Mouse (Mus musculus) intestine, postnatal 0 days (tissue): ENCODE measurements around the gene Cradd. TPM values are rescaled to one million over a fixed set of nuclear protein-coding genes. Genes with fewer than 3 reads are reported as not detected.

Experiments used
- ATAC-seq: fragments of 200-750 bp; cut with Nextera tagmentation; 2 replicates; pipeline ENCODE4 v1.8.0; 2017; ENCODE audit warnings: mild to moderate bottlenecking, moderate TSS enrichment, moderate library complexity
- H3K27ac ChIP-seq: fragments of 300-500 bp; sonication (generic); 2 replicates; pipeline ENCODE4 v1.5.1; 2014; ENCODE audit warnings: mild to moderate bottlenecking, low read depth, low read length, moderate library complexity
- H3K27me3 ChIP-seq: fragments of 300-500 bp; sonication (generic); replicated peaks from 2 replicates; pipeline ENCODE4 v1.6.1; 2014; ENCODE audit warnings: low read length, mixed read lengths; ENCODE audit not compliant: control insufficient read depth, insufficient read depth
- H3K36me3 ChIP-seq: fragments of 300-500 bp; sonication (generic); 2 replicates; pipeline ENCODE4 v1.6.1; 2014; ENCODE audit warnings: mild to moderate bottlenecking, moderate library complexity; ENCODE audit not compliant: control insufficient read depth, insufficient read depth
- H3K4me1 ChIP-seq: fragments of 300-500 bp; sonication (generic); replicated peaks from 2 replicates; pipeline ENCODE4 v1.6.1; 2014; ENCODE audit warnings: antibody characterized with exemption, low read length, mixed read lengths; ENCODE audit not compliant: control insufficient read depth, insufficient read depth
- H3K4me2 ChIP-seq: fragments of 300-500 bp; sonication (generic); replicated peaks from 2 replicates; pipeline ENCODE4 v1.6.1; 2014; ENCODE audit warnings: low read depth, mild to moderate bottlenecking, moderate library complexity
- H3K4me3 ChIP-seq: fragments of 300-500 bp; sonication (generic); 2 replicates; pipeline ENCODE4 v1.5.1; 2014; ENCODE audit warnings: low read depth, low read length
- H3K9ac ChIP-seq: fragments of 300-500 bp; sonication (generic); 2 replicates; pipeline ENCODE4 v1.6.1; 2014; ENCODE audit warnings: mild to moderate bottlenecking, low read depth, low read length
- H3K9me3 ChIP-seq: fragments of 300-500 bp; sonication (generic); 2 replicates; pipeline ENCODE4 v1.6.1; 2016; ENCODE audit warnings: mixed run types; ENCODE audit not compliant: control insufficient read depth
- CTCF ChIP-seq: sonication (generic); IDR thresholded peaks from 2 replicates; pipeline ENCODE4 v1.5.1; 2016; ENCODE audit warnings: low read depth, mild to moderate bottlenecking, control low read depth, antibody characterized with exemption, moderate library complexity
- WGBS: fragments of 180-500 bp; shearing (Covaris S2); extraction: QIAGEN DNeasy Blood & Tissue Kit; methylation state at CpG from one replicate; pipeline ENCODE4 v1.1.7; 2014; 5-methylcytosine and 5-hydroxymethylcytosine counted together
- polyA plus RNA-seq: library from polyadenylated mRNA; unstranded; fragments of >200 nt; fragmentation: Nextera tagmentation; extraction: Ambion mirVana; gene quantifications from 2 replicates; pipeline ENCODE4 v1.2.1, GENCODE M21; 2015

The Cradd gene
- polyA plus RNA-seq, 1 experiment from 2014 or later, result 12.5 TPM

GRCm38 (mm10) chr10:95317091-95317490 is 6.8 kb downstream of the Cradd start:
- TF ChIP-seq CTCF, result no peak
- H3K27ac ChIP-seq, result no peak overlapping the region
- H3K4me2 ChIP-seq, result no peak overlapping the region
- no peak overlapping the region for H3K4me3 ChIP-seq
- H3K27me3 ChIP-seq, result no peaks in the 10 kb centered on the region
- no peaks in the 10 kb centered on the region for H3K4me1 ChIP-seq
- peaks cover 6% of the 10 kb centered on the region; the same call in 1 of the 2 replicates for H3K36me3 ChIP-seq
- no peaks in the 10 kb centered on the region for H3K9me3 ChIP-seq
- WGBS, result 77% methylated on average over 14 of the region's 14 CpGs
- no peak for ATAC-seq
- no peak overlapping the region for H3K9ac ChIP-seq

GRCm38 (mm10) chr10:95316675-95317074 is 7.3 kb downstream of the Cradd start:
- peaks cover 6% of the 10 kb centered on the region; the same call in 1 of the 2 replicates for H3K36me3 ChIP-seq
- H3K27ac ChIP-seq, result no peak overlapping the region
- no peak overlapping the region for H3K9ac ChIP-seq
- H3K4me3 ChIP-seq, result no peak overlapping the region
- no peaks in the 10 kb centered on the region for H3K4me1 ChIP-seq
- no peak for ATAC-seq
- H3K9me3 ChIP-seq, result no peaks in the 10 kb centered on the region
- no peak for TF ChIP-seq CTCF
- 64% methylated on average over 9 of the region's 9 CpGs for WGBS
- no peaks in the 10 kb centered on the region for H3K27me3 ChIP-seq
- H3K4me2 ChIP-seq, result no peak overlapping the region

GRCm38 (mm10) chr10:95315801-95316474 is 8.0 kb downstream of the Cradd start:
- Histone ChIP-seq H3K4me1 (no peaks in the 10 kb centered on the region), H3K9ac (no peak overlapping the region), H3K27ac (no peak overlapping the region), H3K27me3 (no peaks in the 10 kb centered on the region), H3K4me3 (no peak overlapping the region), H3K4me2 (no peak overlapping the region), H3K36me3 (peaks cover 6% of the 10 kb centered on the region; the same call in 1 of the 2 replicates), H3K9me3 (no peaks in the 10 kb centered on the region)
- WGBS, result 53% methylated on average over 19 of the region's 19 CpGs
- 0 out of 2 replicates have a peak, but pooled peaks have one; percentile 32 for ATAC-seq
- TF ChIP-seq CTCF, result no peak

GRCm38 (mm10) chr10:95315321-95315720 is 8.6 kb downstream of the Cradd start:
- 96% methylated on average over 11 of the region's 11 CpGs for WGBS
- ATAC-seq, result no peak
- H3K4me2 ChIP-seq, result no peak overlapping the region

GRCm38 (mm10) chr10:95314019-95314418 is 9.9 kb downstream of the Cradd start:
- peaks cover 6% of the 10 kb centered on the region; the same call in 1 of the 2 replicates for H3K36me3 ChIP-seq
- no peaks in the 10 kb centered on the region for H3K27me3 ChIP-seq
- ATAC-seq, result no peak
- no peak overlapping the region for H3K4me3 ChIP-seq
- H3K9me3 ChIP-seq, result no peaks in the 10 kb centered on the region
- TF ChIP-seq CTCF, result no peak
- H3K4me2 ChIP-seq, result no peak overlapping the region
- H3K9ac ChIP-seq, result no peak overlapping the region
- no peak overlapping the region for H3K27ac ChIP-seq
- no peaks in the 10 kb centered on the region for H3K4me1 ChIP-seq
- WGBS, result 16% methylated on average over 5 of the region's 5 CpGs

More at GRCm38 (mm10) chr10:95315321-95315720, 8.6 kb downstream of the Cradd start:
- H3K4me1 ChIP-seq, result no peaks in the 10 kb centered on the region
- H3K36me3 ChIP-seq, result peaks cover 6% of the 10 kb centered on the region; the same call in 1 of the 2 replicates
- no peaks in the 10 kb centered on the region for H3K9me3 ChIP-seq
- H3K27ac ChIP-seq, result no peak overlapping the region
- no peaks in the 10 kb centered on the region for H3K27me3 ChIP-seq
- H3K4me3 ChIP-seq, result no peak overlapping the region
- no peak for TF ChIP-seq CTCF
- H3K9ac ChIP-seq, result no peak overlapping the region

- Histone ChIP-seq H3K27me3 (no peaks in the 10 kb centered on the region), H3K36me3 (peaks cover 6% of the 10 kb centered on the region; the same call in 1 of the 2 replicates), H3K27ac (no peak overlapping the region), H3K9ac (no peak overlapping the region), H3K9me3 (no peaks in the 10 kb centered on the region), H3K4me2 (no peak overlapping the region), H3K4me3 (no peak overlapping the region), H3K4me1 (no peaks in the 10 kb centered on the region)
- ATAC-seq, result no peak
- 58% methylated on average over 9 of the region's 9 CpGs for WGBS
- no peak for TF ChIP-seq CTCF
Measured at GRCm38 (mm10) chr10:95313524-95313923, 10.4 kb downstream of the Cradd start.
